Mouse (Mus musculus) stomach, postnatal 0 days (tissue): ENCODE measurements at regions not wholly inside any gene's neighbourhood (a gene's known extent, or its start where the extent isn't known, plus 50 kb on each side); places are given as distances from the start of the nearest gene placed in this dataset.

ENCODE experiments used
- ATAC-seq: fragments of 200-750 bp; cut with Nextera tagmentation; 2 replicates; pipeline ENCODE4 v1.8.0; 2017; ENCODE audit not compliant: low FRiP score, low TSS enrichment
- DNase-seq: peaks from one replicate; pipeline ENCODE4 v3.0.0-alpha.2; 2016; ENCODE audit warnings: low spot score
- H3K27ac ChIP-seq: fragments of 300-500 bp; sonication (generic); replicated peaks from 2 replicates; pipeline ENCODE4 v1.5.1; 2014; ENCODE audit warnings: mild to moderate bottlenecking, control low read depth
- H3K27me3 ChIP-seq: fragments of 300-500 bp; sonication (generic); 2 replicates; pipeline ENCODE4 v1.6.1; 2014; ENCODE audit warnings: low read length; ENCODE audit not compliant: control insufficient read depth, insufficient read depth
- H3K36me3 ChIP-seq: fragments of 300-500 bp; sonication (generic); 2 replicates; pipeline ENCODE4 v1.6.1; 2014; ENCODE audit warnings: low read length, mixed read lengths; ENCODE audit not compliant: control insufficient read depth, insufficient read depth
- H3K4me1 ChIP-seq: fragments of 300-500 bp; sonication (generic); replicated peaks from 2 replicates; pipeline ENCODE4 v1.6.1; 2014; ENCODE audit warnings: antibody characterized with exemption; ENCODE audit not compliant: control insufficient read depth, insufficient read depth
- H3K4me2 ChIP-seq: fragments of 300-500 bp; sonication (generic); replicated peaks from 2 replicates; pipeline ENCODE4 v1.6.1; 2014; ENCODE audit warnings: low read depth, mild to moderate bottlenecking, control low read depth, moderate library complexity
- H3K4me3 ChIP-seq: fragments of 300-500 bp; sonication (generic); 2 replicates; pipeline ENCODE4 v1.5.1; 2014; ENCODE audit warnings: low read depth, low read length, control low read depth
- H3K9ac ChIP-seq: fragments of 300-500 bp; sonication (generic); 2 replicates; pipeline ENCODE4 v1.6.1; 2014; ENCODE audit warnings: mild to moderate bottlenecking, low read length, control low read depth, mixed read lengths
- H3K9me3 ChIP-seq: fragments of 300-500 bp; sonication (generic); 2 replicates; pipeline ENCODE4 v1.6.1; 2016; ENCODE audit warnings: low read length; ENCODE audit not compliant: control insufficient read depth
- CTCF ChIP-seq: IDR thresholded peaks from 2 replicates; pipeline ENCODE4 v1.5.1; 2016; ENCODE audit warnings: antibody characterized with exemption, low read depth, mild to moderate bottlenecking, moderate library complexity
- EP300 ChIP-seq: optimal IDR thresholded peaks from 2 replicates; pipeline ENCODE3; 2016; ENCODE audit warnings: antibody characterized with exemption
- WGBS: fragments of 180-500 bp; shearing (Covaris S2); extraction: QIAGEN DNeasy Blood & Tissue Kit; methylation state at CpG from one replicate; pipeline ENCODE4 v1.1.7; 2014; 5-methylcytosine and 5-hydroxymethylcytosine counted together

DNA sequence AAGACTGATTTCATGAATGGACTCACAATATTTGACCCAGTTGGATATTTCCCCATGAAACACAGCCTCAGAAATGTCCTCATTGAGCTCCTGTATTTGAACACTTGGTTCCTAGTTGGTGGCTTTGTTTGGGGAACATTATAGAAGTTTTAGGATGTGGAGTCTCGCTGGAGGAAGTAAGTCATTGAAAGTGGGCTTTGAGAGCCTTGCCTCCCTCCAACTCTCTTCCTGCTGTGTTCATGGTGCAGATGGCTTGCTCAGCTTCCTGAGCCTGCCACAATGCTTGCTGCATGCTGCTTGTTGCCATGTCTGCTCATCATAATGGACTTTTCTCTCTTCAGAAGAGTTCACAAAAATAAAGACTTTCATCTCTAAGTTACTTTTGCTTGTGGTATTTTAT, 239.5 kb upstream of the Trib2 start:
- no peaks in the 10 kb centered on the region for H3K4me1 ChIP-seq
- H3K27ac ChIP-seq = no peak overlapping the region
- no peaks in the 10 kb centered on the region for H3K36me3 ChIP-seq
- no peak overlapping the region for H3K4me3 ChIP-seq
- no peaks in the 10 kb centered on the region for H3K9me3 ChIP-seq
- DNase-seq = no peak
- no peak for ATAC-seq
- H3K27me3 ChIP-seq = no peaks in the 10 kb centered on the region
- TF ChIP-seq CTCF (no peak), EP300 (no peak)
- WGBS = 48% methylated on average over 1 of the region's 1 CpGs
- no peak overlapping the region for H3K9ac ChIP-seq
- H3K4me2 ChIP-seq = no peak overlapping the region

GRCm38 (mm10) chr12:16054591-16054990, 237.9 kb upstream of the Trib2 start:
- Histone ChIP-seq H3K9me3 (no peaks in the 10 kb centered on the region), H3K4me3 (no peak overlapping the region), H3K9ac (no peak overlapping the region), H3K36me3 (no peaks in the 10 kb centered on the region), H3K4me2 (no peak overlapping the region), H3K27me3 (no peaks in the 10 kb centered on the region), H3K4me1 (no peaks in the 10 kb centered on the region), H3K27ac (no peak overlapping the region)
- WGBS = 81% methylated on average over 2 of the region's 2 CpGs
- TF ChIP-seq CTCF (no peak), EP300 (no peak)
- no peak for ATAC-seq
- no peak for DNase-seq

DNA sequence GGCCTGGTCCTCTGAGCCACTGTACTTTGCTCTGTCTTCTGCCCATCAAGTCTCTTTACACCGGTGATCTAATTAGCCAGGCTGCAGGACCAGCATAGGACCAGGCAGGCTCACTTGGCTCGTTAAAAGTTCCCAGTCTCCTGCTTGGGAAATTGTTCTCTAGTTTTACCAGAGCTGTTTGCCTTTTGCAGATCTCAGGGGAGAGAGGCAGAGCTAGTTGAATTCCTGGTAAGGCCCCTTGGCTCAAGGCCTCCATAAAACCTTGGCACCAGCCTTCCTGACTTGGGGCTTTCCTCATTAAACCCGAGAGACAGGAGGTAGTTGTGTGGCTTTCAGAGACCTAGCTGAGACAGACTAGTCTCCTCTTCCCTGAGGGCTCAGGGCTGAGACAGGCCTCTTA, 237.0 kb upstream of the Trib2 start:
- H3K4me1 ChIP-seq = no peaks in the 10 kb centered on the region
- no peaks in the 10 kb centered on the region for H3K27me3 ChIP-seq
- no peak for DNase-seq
- H3K27ac ChIP-seq = no peak overlapping the region
- H3K9me3 ChIP-seq = no peaks in the 10 kb centered on the region
- no peak overlapping the region for H3K4me3 ChIP-seq
- TF ChIP-seq CTCF (no peak), EP300 (no peak)
- no peaks in the 10 kb centered on the region for H3K36me3 ChIP-seq
- no peak overlapping the region for H3K9ac ChIP-seq
- no peak for ATAC-seq
- H3K4me2 ChIP-seq = no peak overlapping the region
- WGBS = 65% methylated on average over 3 of the region's 3 CpGs

GRCm38 (mm10) chr12:16052998-16053397, 236.3 kb upstream of the Trib2 start:
- 90% methylated on average over 1 of the region's 1 CpGs for WGBS
- Histone ChIP-seq H3K4me1 (no peaks in the 10 kb centered on the region), H3K9ac (no peak overlapping the region), H3K4me2 (no peak overlapping the region), H3K9me3 (no peaks in the 10 kb centered on the region), H3K36me3 (no peaks in the 10 kb centered on the region), H3K27ac (no peak overlapping the region), H3K4me3 (no peak overlapping the region), H3K27me3 (no peaks in the 10 kb centered on the region)
- DNase-seq = no peak
- ATAC-seq = no peak
- no peak for TF ChIP-seq CTCF
- TF ChIP-seq EP300 = no peak

DNA sequence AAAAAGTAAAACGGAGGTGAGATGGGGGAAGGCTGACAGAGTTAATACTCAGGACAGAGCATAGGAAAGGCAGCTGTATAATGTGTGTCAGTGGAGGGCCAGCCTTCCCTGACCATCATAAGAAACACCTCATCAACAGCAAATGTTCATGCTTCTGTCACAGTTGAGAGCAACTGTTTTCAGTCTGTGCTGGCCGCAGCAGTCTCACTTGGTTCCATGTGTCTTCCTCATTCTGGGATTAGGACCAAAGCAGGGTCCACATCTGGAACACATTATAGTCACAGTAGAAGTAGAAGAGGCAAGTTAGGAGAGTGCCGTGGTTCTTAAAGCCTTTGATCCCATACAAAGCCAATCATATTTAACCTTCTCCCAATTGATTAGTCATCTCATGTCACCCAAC, 235.6 kb upstream of the Trib2 start:
- ATAC-seq (no peak), DNase-seq (no peak)
- 66% methylated on average over 3 of the region's 3 CpGs for WGBS

DNA sequence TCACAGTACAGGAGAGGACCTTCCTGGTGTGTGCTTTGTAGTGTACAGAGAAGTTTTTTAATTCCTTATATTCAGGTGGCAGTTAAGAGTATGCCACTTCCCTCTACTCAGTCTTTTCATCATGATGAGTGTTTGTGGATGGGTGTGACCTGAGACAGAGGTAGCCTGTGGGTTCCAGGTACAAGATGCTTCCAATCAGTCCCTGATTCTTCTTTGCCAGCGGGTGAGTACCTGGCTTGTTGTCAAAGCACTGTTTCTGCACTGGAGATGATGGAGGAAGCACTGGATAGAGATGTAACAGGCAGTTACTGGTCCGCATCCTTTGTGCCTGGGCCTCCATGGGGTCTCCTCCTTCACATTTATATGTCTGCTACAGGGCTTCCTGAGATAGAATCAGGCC, 234.7 kb upstream of the Trib2 start:
- no peaks in the 10 kb centered on the region for H3K36me3 ChIP-seq
- no peak overlapping the region for H3K27ac ChIP-seq
- 78% methylated on average over 2 of the region's 2 CpGs for WGBS
- TF ChIP-seq CTCF = no peak
- TF ChIP-seq EP300 = no peak
- H3K9me3 ChIP-seq = no peaks in the 10 kb centered on the region
- H3K9ac ChIP-seq = no peak overlapping the region
- ATAC-seq = no peak
- H3K4me3 ChIP-seq = no peak overlapping the region
- no peak for DNase-seq
- no peaks in the 10 kb centered on the region for H3K27me3 ChIP-seq
- H3K4me2 ChIP-seq = no peak overlapping the region
- H3K4me1 ChIP-seq = no peaks in the 10 kb centered on the region

More for the DNA sequence above, 235.6 kb upstream of the Trib2 start:
- Histone ChIP-seq H3K36me3 (no peaks in the 10 kb centered on the region), H3K9ac (no peak overlapping the region), H3K4me2 (no peak overlapping the region), H3K4me1 (no peaks in the 10 kb centered on the region), H3K27ac (no peak overlapping the region), H3K27me3 (no peaks in the 10 kb centered on the region), H3K4me3 (no peak overlapping the region), H3K9me3 (no peaks in the 10 kb centered on the region)
- TF ChIP-seq EP300 = no peak
- no peak for TF ChIP-seq CTCF
